Mouse (Mus musculus): ENCODE data around the gene Fam227b. TPM values are rescaled to one million over a fixed set of nuclear protein-coding genes. Genes with fewer than 3 reads are reported as not detected.
A peak's percentile ranks its signal among the peaks of the same experiment; 100 is the strongest.

Gene Fam227b
- not detected in 2 replicates for total RNA-seq (2014; rRNA removed)
- not detected in 2 replicates for polyA plus RNA-seq (2012; rRNA removed)

GRCm38 (mm10) chr2:126151855-126152571, at the start of gene Fam227b, which contains the start of gene Dtwd1:
Gene Fam227b (minus strand): TSS chr2:126152004.
Gene Dtwd1 (plus strand): TSS chr2:126152141.
- Histone ChIP-seq H3K36me3 (ENCODE audit: control insufficient read depth, insufficient read depth, low read length) (peaks cover 7% of the 10 kb centered on the region; the same call in 1 of the 2 replicates), H3K79me2 (ENCODE audit: control insufficient read depth, insufficient read depth, low read length) (no peaks in the 10 kb centered on the region), H3K9ac (ENCODE audit: low read depth, low read length) (peak within 1 kb of the TSS; percentile 90), H3K27me3 (ENCODE audit: control insufficient read depth, insufficient read depth, low read length) (no peaks in the 10 kb centered on the region), H3K4me1 (ENCODE audit: control insufficient read depth, insufficient read depth, low read length) (no peaks in the 10 kb centered on the region; the same call in 1 of the 2 replicates), H3K4me3 (ENCODE audit: insufficient read depth, low read depth, low read length) (peak within 1 kb of the TSS; percentile 90), H3K27ac (replicated peaks; ENCODE audit: insufficient read depth, low read depth, low read length) (peak within 1 kb of the TSS; percentile 88)
- WGBS, result under 1% methylated on average over 57 of the region's 57 CpGs
- TF ChIP-seq POLR2A (IDR thresholded peaks at IDR 0.05; ENCODE audit: extremely low read depth, insufficient read depth, low read length) (peak; percentile 40; the same call in 1 of the 2 replicates), CTCF (IDR thresholded peaks at IDR 0.05; ENCODE audit: low read depth, low read length) (no peak)
- DNase-seq (ENCODE audit: extremely low read depth, low read depth, low spot score), result peak; percentile 90

- Histone ChIP-seq H3K27me3 (ENCODE audit: control insufficient read depth, insufficient read depth, low read length) (no peaks in the 10 kb centered on the region), H3K9ac (ENCODE audit: low read depth, low read length) (no peak overlapping the region), H3K4me1 (ENCODE audit: control insufficient read depth, insufficient read depth, low read length) (no peaks in the 10 kb centered on the region), H3K27ac (replicated peaks; ENCODE audit: insufficient read depth, low read depth, low read length) (no peak overlapping the region), H3K4me3 (ENCODE audit: insufficient read depth, low read depth, low read length) (no peak overlapping the region), H3K79me2 (ENCODE audit: control insufficient read depth, insufficient read depth, low read length) (no peaks in the 10 kb centered on the region), H3K36me3 (ENCODE audit: control insufficient read depth, insufficient read depth, low read length) (no peaks in the 10 kb centered on the region)
- WGBS, result 89% methylated on average over 3 of the region's 3 CpGs
- no peak for TF ChIP-seq POLR2A (IDR thresholded peaks at IDR 0.05; ENCODE audit: extremely low read depth, insufficient read depth, low read length)
- no peak for TF ChIP-seq CTCF (IDR thresholded peaks at IDR 0.05; ENCODE audit: low read depth, low read length)
- DNase-seq (ENCODE audit: extremely low read depth, low read depth, low spot score), result no peak
Observed at GRCm38 (mm10) chr2:126198971-126199370, 47.2 kb upstream of the Fam227b start.

GRCm38 (mm10) chr2:126195631-126196356, 44.0 kb upstream of the Fam227b start:
- no peaks in the 10 kb centered on the region for H3K36me3 ChIP-seq (ENCODE audit: control insufficient read depth, insufficient read depth, low read length)
- H3K9ac ChIP-seq (ENCODE audit: low read depth, low read length), result no peak overlapping the region
- no peak overlapping the region for H3K4me3 ChIP-seq (ENCODE audit: insufficient read depth, low read depth, low read length)
- no peaks in the 10 kb centered on the region for H3K27me3 ChIP-seq (ENCODE audit: control insufficient read depth, insufficient read depth, low read length)
- TF ChIP-seq POLR2A (IDR thresholded peaks at IDR 0.05; ENCODE audit: extremely low read depth, insufficient read depth, low read length) (no peak), CTCF (IDR thresholded peaks at IDR 0.05; ENCODE audit: low read depth, low read length) (no peak)
- WGBS, result 82% methylated on average over 12 of the region's 12 CpGs
- no peaks in the 10 kb centered on the region for H3K4me1 ChIP-seq (ENCODE audit: control insufficient read depth, insufficient read depth, low read length)
- no peak overlapping the region for H3K27ac ChIP-seq (replicated peaks; ENCODE audit: insufficient read depth, low read depth, low read length)
- DNase-seq (ENCODE audit: extremely low read depth, low read depth, low spot score), result no peak
- H3K79me2 ChIP-seq (ENCODE audit: control insufficient read depth, insufficient read depth, low read length), result no peaks in the 10 kb centered on the region

- Histone ChIP-seq H3K27ac (replicated peaks; ENCODE audit: insufficient read depth, low read depth, low read length) (no peak overlapping the region), H3K79me2 (ENCODE audit: control insufficient read depth, insufficient read depth, low read length) (no peaks in the 10 kb centered on the region), H3K9ac (ENCODE audit: low read depth, low read length) (no peak overlapping the region), H3K36me3 (ENCODE audit: control insufficient read depth, insufficient read depth, low read length) (no peaks in the 10 kb centered on the region), H3K27me3 (ENCODE audit: control insufficient read depth, insufficient read depth, low read length) (no peaks in the 10 kb centered on the region), H3K4me1 (ENCODE audit: control insufficient read depth, insufficient read depth, low read length) (no peaks in the 10 kb centered on the region), H3K4me3 (ENCODE audit: insufficient read depth, low read depth, low read length) (no peak overlapping the region)
- WGBS, result 78% methylated on average over 2 of the region's 2 CpGs
- no peak for DNase-seq (ENCODE audit: extremely low read depth, low read depth, low spot score)
- TF ChIP-seq CTCF (IDR thresholded peaks at IDR 0.05; ENCODE audit: low read depth, low read length) (no peak), POLR2A (IDR thresholded peaks at IDR 0.05; ENCODE audit: extremely low read depth, insufficient read depth, low read length) (no peak)
Observed at GRCm38 (mm10) chr2:126192129-126192528, 40.3 kb upstream of the Fam227b start.

- H3K4me1 ChIP-seq (ENCODE audit: control insufficient read depth, insufficient read depth, low read length), result no peaks in the 10 kb centered on the region
- no peak overlapping the region for H3K9ac ChIP-seq (ENCODE audit: low read depth, low read length)
- no peaks in the 10 kb centered on the region for H3K79me2 ChIP-seq (ENCODE audit: control insufficient read depth, insufficient read depth, low read length)
- no peaks in the 10 kb centered on the region for H3K27me3 ChIP-seq (ENCODE audit: control insufficient read depth, insufficient read depth, low read length)
- no peak overlapping the region for H3K4me3 ChIP-seq (ENCODE audit: insufficient read depth, low read depth, low read length)
- no peak for DNase-seq (ENCODE audit: extremely low read depth, low read depth, low spot score)
- TF ChIP-seq POLR2A (IDR thresholded peaks at IDR 0.05; ENCODE audit: extremely low read depth, insufficient read depth, low read length), result no peak
- TF ChIP-seq CTCF (IDR thresholded peaks at IDR 0.05; ENCODE audit: low read depth, low read length), result no peak
- H3K36me3 ChIP-seq (ENCODE audit: control insufficient read depth, insufficient read depth, low read length), result no peaks in the 10 kb centered on the region
- 73% methylated on average over 4 of the region's 4 CpGs for WGBS
- H3K27ac ChIP-seq (replicated peaks; ENCODE audit: insufficient read depth, low read depth, low read length), result no peak overlapping the region
Observed at GRCm38 (mm10) chr2:126191306-126191705, 39.5 kb upstream of the Fam227b start.
